Mouse (Mus musculus) thymus, postnatal 14 days (tissue): Measurements from ENCODE around the gene Hcar1.

Experiments used
- DNase-seq: peaks from one replicate; pipeline ENCODE4 v3.0.0; 2021

Hcar1 gene

GRCm38 (mm10) chr5:123879928-123880327, at the start of gene Hcar1:
Gene Hcar1, minus strand, starts transcription at chr5:123880020.
- DNase-seq = no peak

GRCm38 (mm10) chr5:123927118-123927517, 47.3 kb upstream of the Hcar1 start, which contains the start of gene Gm43518:
Gene Gm43518, plus strand, starts transcription at chr5:123927418.
- DNase-seq = no peak

- peak; percentile 16 for DNase-seq
Measured at GRCm38 (mm10) chr5:123922112-123922511, 42.3 kb upstream of the Hcar1 start.

- DNase-seq = no peak
Measured at GRCm38 (mm10) chr5:123914852-123915251, 35.0 kb upstream of the Hcar1 start.

DNA sequence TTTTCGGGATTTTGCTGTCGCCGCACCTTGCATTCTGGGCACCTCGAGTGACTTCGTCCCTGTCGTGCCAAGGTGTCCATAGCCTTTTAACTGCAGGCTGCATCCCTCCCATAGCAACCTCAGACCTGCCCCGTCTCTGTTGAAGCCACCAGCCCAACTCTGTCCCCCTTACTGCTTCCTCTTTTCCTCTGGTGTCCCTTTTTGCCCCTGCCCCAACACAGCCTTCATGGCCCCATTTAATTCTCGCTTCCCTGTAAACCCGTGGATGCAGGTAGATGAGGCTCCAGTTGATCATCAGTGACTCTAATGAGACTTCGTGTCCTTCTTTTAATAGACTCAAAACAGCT, 27.8 kb upstream of the Hcar1 start:
- no peak for DNase-seq

- peak; percentile 100 for DNase-seq
Measured at GRCm38 (mm10) chr5:123906976-123907630, 27.3 kb upstream of the Hcar1 start, which contains the start of gene Denr. Gene Denr, plus strand, starts transcription at chr5:123907175.

- peak; percentile 13 for DNase-seq
Measured at GRCm38 (mm10) chr5:123906146-123906975, 26.5 kb upstream of the Hcar1 start.

- DNase-seq = peak; percentile 14
Measured at GRCm38 (mm10) chr5:123904059-123904672, 24.3 kb upstream of the Hcar1 start.

GRCm38 (mm10) chr5:123897352-123897751, 17.5 kb upstream of the Hcar1 start:
- DNase-seq = no peak

- no peak for DNase-seq
Measured at GRCm38 (mm10) chr5:123896395-123896794, 16.6 kb upstream of the Hcar1 start.

DNA sequence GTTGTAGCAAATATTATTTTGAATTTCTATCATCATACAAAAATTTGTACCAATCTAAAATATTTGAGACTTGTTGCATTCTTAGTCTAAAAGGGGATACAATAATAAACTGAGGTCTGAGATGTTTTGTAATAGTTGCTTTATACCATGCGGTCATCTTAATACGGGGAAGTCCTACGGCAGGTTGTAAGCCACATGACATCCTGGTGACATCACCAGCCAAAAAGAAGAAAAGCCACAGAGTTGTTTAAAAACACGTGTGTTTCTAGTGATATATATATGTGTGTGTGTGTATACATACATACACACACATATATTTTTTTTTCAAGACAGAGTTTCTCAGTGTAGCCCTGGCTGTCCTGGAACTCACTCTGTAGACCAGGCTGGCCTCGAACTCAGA, 13.7 kb upstream of the Hcar1 start:
- DNase-seq = no peak

DNA sequence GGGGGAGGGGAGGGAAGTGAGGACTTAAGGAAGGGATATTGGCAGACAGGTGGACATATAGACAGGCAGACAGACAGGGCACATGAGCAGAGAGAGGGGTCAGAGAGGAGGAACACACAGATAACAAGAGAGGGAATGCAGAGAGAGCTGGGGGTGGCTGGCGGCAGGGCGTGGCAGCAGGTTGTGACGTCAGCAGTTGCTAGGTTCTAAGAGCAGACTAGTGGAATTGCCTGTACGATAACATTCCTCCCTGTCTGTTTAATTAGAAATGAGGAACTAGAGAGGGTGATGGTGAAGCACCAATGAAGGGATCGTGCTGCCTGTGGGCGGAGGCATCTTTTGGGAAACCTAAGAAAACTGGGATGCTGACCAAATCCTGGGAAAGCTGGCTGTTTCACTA, 11.8 kb upstream of the Hcar1 start:
- peak; percentile 67 for DNase-seq

DNA sequence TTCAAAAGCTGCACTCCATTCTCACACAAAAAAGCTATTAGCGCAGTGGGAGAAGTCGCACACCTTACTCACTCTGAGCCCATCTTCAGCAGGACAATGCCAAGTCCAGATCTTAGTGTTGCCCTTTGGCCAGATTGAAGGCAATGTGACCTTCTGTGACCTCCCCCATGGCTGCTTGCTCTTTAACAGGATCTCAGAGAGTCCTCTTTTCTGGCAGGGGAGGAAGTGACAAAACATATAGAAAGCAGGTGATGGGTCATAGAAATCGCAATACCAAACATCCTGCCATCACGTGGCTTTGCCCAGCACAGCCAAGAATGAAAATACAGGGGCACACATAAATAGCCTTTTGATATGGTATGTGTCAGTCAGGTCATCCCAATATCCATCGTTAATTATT, 11.2 kb upstream of the Hcar1 start:
- DNase-seq = no peak

- DNase-seq = no peak
Measured at GRCm38 (mm10) chr5:123890312-123890711, 10.5 kb upstream of the Hcar1 start.

DNA sequence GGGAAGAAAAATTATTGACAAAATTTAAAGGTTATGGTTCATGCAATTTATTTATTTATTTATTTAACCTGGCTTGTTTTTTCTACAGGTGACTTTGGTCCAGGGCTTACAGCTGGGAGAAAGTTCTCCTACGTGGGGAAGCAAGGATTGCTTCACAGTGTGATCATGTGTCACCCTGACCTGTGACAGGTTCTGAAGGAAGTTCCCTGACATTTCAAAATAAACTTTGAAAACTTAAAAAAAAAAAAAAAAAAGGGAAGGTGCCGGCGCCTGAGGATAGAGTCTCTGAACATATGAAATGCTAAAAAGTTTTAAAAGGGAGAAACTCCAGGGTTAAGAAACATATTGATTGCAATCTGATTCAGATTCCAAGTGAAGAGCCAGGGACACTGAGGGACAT, 6.5 kb upstream of the Hcar1 start:
- DNase-seq = no peak

GRCm38 (mm10) chr5:123884332-123884731, 4.5 kb upstream of the Hcar1 start:
- DNase-seq = no peak

GRCm38 (mm10) chr5:123883891-123884290, 4.1 kb upstream of the Hcar1 start:
- no peak for DNase-seq

DNA sequence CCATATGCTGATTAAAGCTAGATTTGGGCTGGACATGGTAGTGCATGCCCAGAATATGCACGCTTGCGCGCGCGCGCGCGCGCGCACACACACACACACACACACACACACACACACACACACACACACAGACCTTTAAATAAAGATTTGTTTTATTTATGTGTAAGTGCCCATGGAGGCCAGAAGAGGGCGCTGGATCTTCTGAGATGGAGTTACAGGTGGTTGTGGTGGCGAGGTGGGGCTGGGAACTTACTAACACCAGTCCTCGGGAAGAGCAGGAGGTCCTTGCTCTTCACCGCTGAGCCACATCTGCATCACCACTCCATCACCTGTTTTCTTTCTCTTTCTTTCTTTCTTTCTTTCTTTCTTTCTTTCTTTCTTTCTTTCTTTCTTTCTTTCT, 958 bp upstream of the Hcar1 start:
- DNase-seq = no peak

GRCm38 (mm10) chr5:123878056-123878455, 1.8 kb downstream of the Hcar1 start:
- no peak for DNase-seq

- no peak for DNase-seq
Measured at GRCm38 (mm10) chr5:123874177-123874576, 5.6 kb downstream of the Hcar1 start.

GRCm38 (mm10) chr5:123869615-123870014, 10.2 kb downstream of the Hcar1 start:
- DNase-seq = no peak

GRCm38 (mm10) chr5:123866457-123866856, 13.4 kb downstream of the Hcar1 start:
- DNase-seq = no peak

GRCm38 (mm10) chr5:123865365-123865764, 14.5 kb downstream of the Hcar1 start, which contains the start of gene Hcar2:
Gene Hcar2, minus strand, starts transcription at chr5:123865499.
- no peak for DNase-seq

GRCm38 (mm10) chr5:123863934-123864333, 15.9 kb downstream of the Hcar1 start:
- DNase-seq = no peak
